In genomic region chr1:178626961-178627381, GRCm38 (mm10) we compare ENCODE assay signal across 13 mouse cellular contexts.
A peak's percentile ranks its signal among the peaks of the same experiment; 100 is the strongest.
DNase-seq lines count a peak whose midpoint lies in the region; ATAC-seq and TF ChIP-seq lines count a peak whose summit lies in the region.
"Had no signal": no experiment of that assay in that cellular context is flagged by ENCODE, and none has a peak within 500 bp of the region (broad histone marks: within the 10 kb centered on the region; RNA-seq: fewer than 3 reads in every experiment).

No protein-coding gene starts in this region.

- no peak for ATAC-seq in heart, embryonic 12.5 days (ENCODE audit: insufficient number of reproducible peaks, low FRiP score)
- ATAC-seq in forebrain, embryonic 16.5 days: peak; percentile 67
- peak; percentile 70 for ATAC-seq in midbrain, embryonic 16.5 days
- no peak for ATAC-seq in liver, postnatal 0 days

- H3K4me2 ChIP-seq in heart, embryonic 12.5 days: no peak overlapping the region
- no peak overlapping the region for H3K4me2 ChIP-seq in forebrain, embryonic 16.5 days (ENCODE audit: low read length)
- H3K4me2 ChIP-seq in midbrain, embryonic 16.5 days (ENCODE audit: low read length): no peak overlapping the region
- H3K4me2 ChIP-seq in liver, postnatal 0 days (ENCODE audit: low read depth, low read length): no peak overlapping the region

- H3K9me3 ChIP-seq in heart, embryonic 12.5 days (replicated peaks): no peaks in the 10 kb centered on the region
- H3K9me3 ChIP-seq in forebrain, embryonic 16.5 days (ENCODE audit: control insufficient read depth, low read length): no peaks in the 10 kb centered on the region
- H3K9me3 ChIP-seq in midbrain, embryonic 16.5 days (replicated peaks; ENCODE audit: control insufficient read depth, low read length, poor library complexity, severe bottlenecking): no peaks in the 10 kb centered on the region
- no peaks in the 10 kb centered on the region for H3K9me3 ChIP-seq in liver, postnatal 0 days (ENCODE audit: low read length)
- H3K9me3 ChIP-seq: heart, embryonic 10.5 days had no signal

- no peak overlapping the region for H3K9ac ChIP-seq in heart, embryonic 12.5 days
- H3K9ac ChIP-seq in forebrain, embryonic 16.5 days (replicated peaks; ENCODE audit: low read depth, low read length): no peak overlapping the region
- H3K9ac ChIP-seq in midbrain, embryonic 16.5 days (ENCODE audit: low read depth, low read length): no peak overlapping the region
- H3K9ac ChIP-seq in liver, postnatal 0 days (replicated peaks): no peak overlapping the region

- intact Hi-C loops in left cerebral cortex, postnatal 4 days (cut with DNase I): no loop called here

- TF ChIP-seq CTCF in liver, postnatal 0 days (IDR thresholded peaks at IDR 0.05; ENCODE audit: low read depth): no peak

- peaks cover 11% of the 10 kb centered on the region for H3K4me1 ChIP-seq in heart, embryonic 12.5 days (replicated peaks)
- peaks cover 6% of the 10 kb centered on the region; the same call in 1 of the 2 replicates for H3K4me1 ChIP-seq in forebrain, embryonic 16.5 days (replicated peaks; ENCODE audit: control insufficient read depth, insufficient read depth, low read length)
- H3K4me1 ChIP-seq in midbrain, embryonic 16.5 days (ENCODE audit: control insufficient read depth, insufficient read depth, low read length): no peaks in the 10 kb centered on the region
- no peaks in the 10 kb centered on the region for H3K4me1 ChIP-seq in liver, postnatal 0 days (ENCODE audit: insufficient read depth)

- 64% methylated on average over 6 of the region's 6 CpGs for WGBS in heart, embryonic 12.5 days
- 40% methylated on average over 6 of the region's 6 CpGs for WGBS in forebrain, embryonic 16.5 days
- 21% methylated on average over 6 of the region's 6 CpGs for WGBS in midbrain, embryonic 16.5 days
- WGBS in liver, postnatal 0 days (ENCODE audit: insufficient replicate concordance): 58% methylated on average over 6 of the region's 6 CpGs

- no peak overlapping the region for H3K4me3 ChIP-seq in heart, embryonic 12.5 days
- H3K4me3 ChIP-seq in forebrain, embryonic 16.5 days (replicated peaks; ENCODE audit: low read length): no peak overlapping the region
- H3K4me3 ChIP-seq in midbrain, embryonic 16.5 days (ENCODE audit: low read depth, low read length): no peak overlapping the region
- no peak overlapping the region for H3K4me3 ChIP-seq in liver, postnatal 0 days (ENCODE audit: low read depth, low read length)
- H3K4me3 ChIP-seq: heart, embryonic 10.5 days; left cerebral cortex, adult 2 months had no signal

- H3K27ac ChIP-seq in heart, embryonic 12.5 days (ENCODE audit: poor library complexity, severe bottlenecking): no peak overlapping the region
- no peak overlapping the region for H3K27ac ChIP-seq in forebrain, embryonic 16.5 days (ENCODE audit: low read length)
- no peak overlapping the region for H3K27ac ChIP-seq in midbrain, embryonic 16.5 days (ENCODE audit: low read length)
- no peak overlapping the region for H3K27ac ChIP-seq in liver, postnatal 0 days (ENCODE audit: low read depth)
- H3K27ac ChIP-seq: heart, embryonic 10.5 days; left cerebral cortex, adult 2 months had no signal

- DNase-seq in heart, adult 11 months: peak; percentile 78
- peak; percentile 62 for DNase-seq in left cerebral cortex, postnatal 4 days
- DNase-seq in left cerebral cortex, adult 11 months (ENCODE audit: low spot score): no peak
- no peak for DNase-seq in gastrocnemius, adult 18-20 months (ENCODE audit: low spot score)
- DNase-seq in liver, postnatal 0 days: no peak
- DNase-seq: adrenal gland, adult 2 months; liver; spleen, adult 18-20 months had no signal

- H3K36me3 ChIP-seq in heart, embryonic 12.5 days: peaks cover 7% of the 10 kb centered on the region; the same call in 1 of the 2 replicates
- H3K36me3 ChIP-seq in forebrain, embryonic 16.5 days (ENCODE audit: control insufficient read depth, insufficient read depth): no peaks in the 10 kb centered on the region
- no peaks in the 10 kb centered on the region for H3K36me3 ChIP-seq in midbrain, embryonic 16.5 days (ENCODE audit: control insufficient read depth, insufficient read depth, low read length)
- H3K36me3 ChIP-seq in liver, postnatal 0 days (replicated peaks; ENCODE audit: insufficient read depth, low read length): no peaks in the 10 kb centered on the region

- TF ChIP-seq EP300 in liver, postnatal 0 days (IDR thresholded peaks at IDR 0.05; ENCODE audit: low read depth): no peak

- H3K27me3 ChIP-seq in heart, embryonic 12.5 days (replicated peaks): no peaks in the 10 kb centered on the region
- no peaks in the 10 kb centered on the region for H3K27me3 ChIP-seq in forebrain, embryonic 16.5 days (replicated peaks; ENCODE audit: control insufficient read depth, insufficient read depth, low read length)
- H3K27me3 ChIP-seq in midbrain, embryonic 16.5 days (ENCODE audit: control insufficient read depth, insufficient read depth, low read depth, low read length): no peaks in the 10 kb centered on the region
- H3K27me3 ChIP-seq in liver, postnatal 0 days (ENCODE audit: insufficient read depth, low read length): no peaks in the 10 kb centered on the region

Comparison
In these comparisons a context has a peak if more than half of its experiments do, and no peak if none do; other contexts are left out.
1. DNase-seq: peak in heart, adult 11 months (single experiment) and left cerebral cortex, postnatal 4 days (single experiment); none in left cerebral cortex, adult 11 months (single experiment), gastrocnemius, adult 18-20 months (single experiment) and liver, postnatal 0 days (single experiment).
2. ATAC-seq: peak in forebrain, embryonic 16.5 days (single experiment) and midbrain, embryonic 16.5 days (single experiment); none in heart, embryonic 12.5 days (single experiment) and liver, postnatal 0 days (single experiment).